Mouse (Mus musculus) right cerebral cortex, postnatal 36 days (tissue): Measurements from ENCODE around the gene Clec4a2.
"Not testable (repeated sequence)": the region's sequence is repeated elsewhere in the genome, so short reads cannot be mapped to it uniquely, and the experiment has no call there.

Source experiments
- DNase-seq, 2 experiments: peaks; one replicate each; pipeline ENCODE4 v3.0.0; 2022; ENCODE audit warnings: low spot score in 2 of 2, mixed read lengths in 1 of 2

Gene Clec4a2

GRCm38 (mm10) chr6:123106128-123106527 lies at the start of gene Clec4a2:
Gene Clec4a2 (plus strand): TSS chr6:123106428.
- not testable (repeated sequence) for DNase-seq

GRCm38 (mm10) chr6:123095125-123095843 lies 10.9 kb upstream of the Clec4a2 start:
- no peak for DNase-seq

DNA sequence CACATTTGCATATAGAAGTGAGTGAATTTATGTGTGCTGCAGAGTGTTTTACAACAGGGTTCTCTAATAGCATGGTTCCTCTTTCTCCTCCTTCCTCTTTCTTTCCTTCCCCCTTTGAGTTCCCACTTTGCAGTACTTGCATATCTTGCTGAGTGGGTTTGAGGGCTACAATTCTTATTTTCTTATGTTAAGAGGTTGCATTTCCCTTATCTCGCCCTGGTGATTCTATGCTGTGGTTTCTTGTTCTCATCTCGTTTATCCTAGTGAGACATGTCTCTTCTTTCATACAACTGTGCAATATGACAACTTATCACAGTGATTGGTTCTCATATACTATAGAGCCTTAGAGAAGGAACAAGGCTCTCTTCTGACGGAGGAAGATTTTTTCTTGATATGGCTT lies 17.0 kb downstream of the Clec4a2 start:
- no peak for DNase-seq

DNA sequence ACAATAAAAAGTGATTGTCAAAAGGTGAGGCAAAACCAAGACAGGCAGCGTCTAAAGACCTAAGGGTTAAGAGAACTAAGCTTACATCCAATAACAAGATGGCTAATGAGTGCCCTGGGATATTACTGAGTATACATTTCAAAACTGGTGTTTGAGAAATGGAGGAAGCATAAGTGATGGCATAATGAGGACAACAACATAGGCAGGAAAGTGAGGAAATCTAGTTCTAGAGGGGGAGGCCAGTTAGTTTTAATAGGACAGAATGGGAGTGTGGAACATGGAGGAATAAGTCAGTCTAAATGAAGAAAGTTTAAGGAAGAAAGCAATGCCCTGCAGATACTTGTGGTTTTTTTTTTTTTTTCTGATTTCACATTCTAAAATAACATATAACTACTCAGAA lies 20.9 kb downstream of the Clec4a2 start:
- DNase-seq, result no peak

DNA sequence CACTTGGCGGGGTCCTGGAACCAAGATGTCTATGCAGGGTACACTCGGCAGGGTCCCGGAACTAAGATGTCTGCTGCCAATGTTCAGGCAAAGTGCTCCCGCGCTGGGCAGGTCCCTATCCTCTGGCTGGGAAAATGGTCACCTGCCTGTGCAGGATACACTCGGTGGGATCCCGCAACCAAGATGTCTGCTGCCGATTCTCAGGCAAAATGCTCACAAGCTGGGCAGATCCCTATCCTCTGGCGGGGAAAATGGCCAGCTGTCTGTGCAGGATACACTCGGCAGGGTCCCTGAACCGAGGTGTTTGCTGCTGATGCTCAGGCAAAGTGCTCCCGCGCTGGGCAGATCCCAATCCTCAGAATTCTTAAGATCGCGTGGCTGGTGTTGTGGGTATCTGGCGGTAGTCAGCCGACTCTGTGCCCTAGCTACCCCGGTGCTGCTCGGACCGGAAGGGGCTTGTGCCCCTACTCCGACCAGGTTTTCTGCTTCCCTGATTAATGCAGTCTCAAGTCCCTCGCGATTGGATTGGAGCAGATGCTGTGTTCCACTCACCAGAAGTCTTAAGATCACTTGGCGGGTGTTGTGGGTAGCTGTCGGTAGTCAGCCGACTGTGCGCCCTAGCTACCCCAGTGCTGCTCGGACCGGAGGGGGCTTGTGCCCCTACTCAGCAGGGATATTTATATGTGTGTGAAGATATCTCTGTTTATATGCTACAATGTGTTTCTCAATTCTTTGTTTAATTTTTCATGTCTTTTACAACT lies 31.7 kb downstream of the Clec4a2 start:
- DNase-seq, result not testable (repeated sequence)

GRCm38 (mm10) chr6:123170106-123170505 lies 63.9 kb downstream of the Clec4a2 start:
- DNase-seq, result no peak

DNA sequence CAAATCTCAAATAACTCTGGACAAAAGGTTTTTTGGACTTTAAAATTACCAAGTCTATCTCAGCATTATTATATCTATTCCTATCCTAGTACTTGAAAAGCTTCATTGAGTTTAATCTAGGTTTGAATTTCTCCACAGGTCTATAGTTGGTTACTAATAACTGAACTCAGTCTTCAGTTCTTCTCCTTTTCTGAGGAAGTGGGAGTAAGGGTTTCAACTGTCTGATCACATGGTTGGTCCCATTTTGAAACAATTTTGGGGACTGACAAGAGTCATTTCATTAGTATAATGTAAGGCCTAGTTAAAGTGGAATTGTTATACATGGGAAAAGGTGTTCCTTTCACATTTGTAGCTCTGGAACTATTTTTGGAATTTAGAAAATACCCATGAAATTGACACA lies 64.8 kb downstream of the Clec4a2 start:
- DNase-seq, result no peak

DNA sequence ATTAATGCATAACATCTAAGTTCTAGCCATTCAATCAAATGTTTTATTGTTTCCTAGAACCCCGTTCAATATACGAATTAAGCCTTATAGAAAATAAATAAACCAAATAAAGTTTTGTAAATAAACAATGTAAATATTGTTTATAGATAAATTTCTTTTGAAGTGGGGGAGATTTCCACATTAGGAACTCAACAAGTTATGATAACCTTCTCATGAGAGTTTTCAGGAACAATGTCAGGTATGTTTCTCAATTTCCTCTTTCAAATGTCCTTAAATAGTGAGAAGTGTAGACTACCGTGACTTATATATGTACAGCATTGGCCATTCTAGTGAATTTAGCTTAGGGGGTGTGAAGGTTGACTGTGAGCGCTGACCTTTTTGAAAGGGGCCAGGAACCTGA lies 66.4 kb downstream of the Clec4a2 start, which contains the start of gene Clec4b2:
Clec4b2 (plus strand) TSS at position 301 of the 400 bp plus-strand sequence.
- DNase-seq, result no peak

- no peak for DNase-seq
Observed at GRCm38 (mm10) chr6:123175549-123175948, 69.3 kb downstream of the Clec4a2 start.

- not testable (repeated sequence) for DNase-seq
Observed at GRCm38 (mm10) chr6:123184862-123185261, 78.6 kb downstream of the Clec4a2 start.
